Mouse (Mus musculus) kidney, adult 2 months (tissue): Measurements from ENCODE around the gene Pnmal2. TPM values are rescaled to one million over a fixed set of nuclear protein-coding genes. Genes with fewer than 3 reads are reported as not detected.

Source experiments
- DNase-seq: peaks from one replicate; pipeline ENCODE4 v3.0.0; 2021
- H3K27ac ChIP-seq: fragments of 200-500 bp; 2 replicates; pipeline ENCODE4 v1.5.1; 2012; ENCODE audit warnings: low read depth, low read length, control low read depth, inconsistent platforms; ENCODE audit not compliant: insufficient read depth
- H3K27me3 ChIP-seq: fragments of 200-500 bp; replicated peaks from 2 replicates; pipeline ENCODE4 v1.6.1; 2012; ENCODE audit warnings: mild to moderate bottlenecking, moderate library complexity, low read length, inconsistent platforms; ENCODE audit not compliant: control insufficient read depth, insufficient read depth
- H3K36me3 ChIP-seq: fragments of 200-500 bp; 2 replicates; pipeline ENCODE4 v1.6.1; 2012; ENCODE audit warnings: mild to moderate bottlenecking, moderate library complexity, low read length, inconsistent platforms; ENCODE audit not compliant: control insufficient read depth, insufficient read depth
- H3K4me1 ChIP-seq: fragments of 200-500 bp; 2 replicates; pipeline ENCODE4 v1.6.1; 2011; ENCODE audit warnings: low read length; ENCODE audit not compliant: control insufficient read depth, insufficient read depth
- H3K4me3 ChIP-seq: fragments of 200-500 bp; 2 replicates; pipeline ENCODE4 v1.5.1; 2011; ENCODE audit warnings: mild to moderate bottlenecking, low read depth, low read length, control low read depth; ENCODE audit not compliant: insufficient read depth
- CTCF ChIP-seq: fragments of 200-500 bp; conservative IDR thresholded peaks from 2 replicates; pipeline ENCODE4 v1.5.1; 2011; ENCODE audit warnings: low read depth, mild to moderate bottlenecking, control low read depth, low read length, moderate library complexity, mixed read lengths; ENCODE audit not compliant: insufficient read depth, insufficient read length
- POLR2A ChIP-seq: fragments of 200-500 bp; IDR thresholded peaks from one replicate; pipeline ENCODE4 v1.6.1; 2011; ENCODE audit warnings: low read depth, low read length, control low read depth
- WGBS: fragments of 180-500 bp; shearing (Covaris S2); methylation state at CpG from one replicate; pipeline ENCODE4 v1.1.7; 2018; 5-methylcytosine and 5-hydroxymethylcytosine counted together
- polyA plus RNA-seq: library from polyadenylated mRNA; depleted of rRNA; stranded (reverse); fragments of >200 nt; gene quantifications from 2 replicates; pipeline ENCODE4 v1.2.3, GENCODE M21; 2012

The Pnmal2 gene
- polyA plus RNA-seq, 1 experiment: 4.0 TPM

GRCm38 (mm10) chr7:16976298-16976697 lies 31.8 kb downstream of the Pnmal2 start:
- H3K4me3 ChIP-seq: no peak overlapping the region
- H3K27ac ChIP-seq: no peak overlapping the region
- no peaks in the 10 kb centered on the region for H3K36me3 ChIP-seq
- H3K27me3 ChIP-seq: no peaks in the 10 kb centered on the region
- 48% methylated on average over 8 of the region's 8 CpGs for WGBS
- TF ChIP-seq POLR2A: no peak
- TF ChIP-seq CTCF: no peak
- H3K4me1 ChIP-seq: no peaks in the 10 kb centered on the region
- DNase-seq: no peak

GRCm38 (mm10) chr7:16978173-16978572 lies 33.7 kb downstream of the Pnmal2 start:
- no peak overlapping the region for H3K4me3 ChIP-seq
- no peaks in the 10 kb centered on the region for H3K36me3 ChIP-seq
- DNase-seq: no peak
- 74% methylated on average over 6 of the region's 6 CpGs for WGBS
- H3K4me1 ChIP-seq: no peaks in the 10 kb centered on the region
- H3K27ac ChIP-seq: no peak overlapping the region
- no peaks in the 10 kb centered on the region for H3K27me3 ChIP-seq
- TF ChIP-seq CTCF: no peak
- TF ChIP-seq POLR2A: no peak

- H3K4me3 ChIP-seq: no peak overlapping the region
- H3K36me3 ChIP-seq: no peaks in the 10 kb centered on the region
- no peaks in the 10 kb centered on the region for H3K27me3 ChIP-seq
- no peak for DNase-seq
- no peaks in the 10 kb centered on the region for H3K4me1 ChIP-seq
- no peak overlapping the region for H3K27ac ChIP-seq
- TF ChIP-seq CTCF (no peak), POLR2A (no peak)
- 81% methylated on average over 3 of the region's 3 CpGs for WGBS
These were observed 34.1 kb downstream of the Pnmal2 start for GRCm38 (mm10) chr7:16978593-16978992.

- 2% methylated on average over 12 of the region's 12 CpGs for WGBS
- no peaks in the 10 kb centered on the region for H3K36me3 ChIP-seq
- no peaks in the 10 kb centered on the region for H3K4me1 ChIP-seq
- H3K27ac ChIP-seq: no peak overlapping the region
- DNase-seq: peak; percentile 10
- no peaks in the 10 kb centered on the region for H3K27me3 ChIP-seq
- peak overlapping the region; percentile 2; the same call in 1 of the 2 replicates for H3K4me3 ChIP-seq
- TF ChIP-seq POLR2A (no peak), CTCF (no peak)
These were observed 35.9 kb downstream of the Pnmal2 start for GRCm38 (mm10) chr7:16980348-16980747.

- Histone ChIP-seq H3K36me3 (no peaks in the 10 kb centered on the region), H3K4me3 (no peak within 1 kb of the TSS), H3K27me3 (no peaks in the 10 kb centered on the region), H3K4me1 (no peaks in the 10 kb centered on the region), H3K27ac (no peak within 1 kb of the TSS)
- peak; percentile 17 for DNase-seq
- 33% methylated on average over 26 of the region's 26 CpGs for WGBS
- TF ChIP-seq CTCF: no peak
- no peak for TF ChIP-seq POLR2A
These were observed 38.5 kb downstream of the Pnmal2 start, which contains the start of gene Gm42372 for GRCm38 (mm10) chr7:16982859-16983568. Gene Gm42372 (plus strand): TSS chr7:16983086.

GRCm38 (mm10) chr7:16987541-16988149 lies 43.2 kb downstream of the Pnmal2 start:
- TF ChIP-seq CTCF (no peak), POLR2A (no peak)
- Histone ChIP-seq H3K27me3 (no peaks in the 10 kb centered on the region), H3K36me3 (no peaks in the 10 kb centered on the region), H3K27ac (no peak overlapping the region), H3K4me3 (no peak overlapping the region), H3K4me1 (no peaks in the 10 kb centered on the region)
- no peak for DNase-seq
- WGBS: 35% methylated on average over 7 of the region's 7 CpGs

- H3K4me3 ChIP-seq: no peak overlapping the region
- DNase-seq: peak; percentile 39
- WGBS: 35% methylated on average over 3 of the region's 3 CpGs
- H3K4me1 ChIP-seq: no peaks in the 10 kb centered on the region
- TF ChIP-seq POLR2A: no peak
- no peak for TF ChIP-seq CTCF
- H3K36me3 ChIP-seq: no peaks in the 10 kb centered on the region
- H3K27ac ChIP-seq: no peak overlapping the region
- H3K27me3 ChIP-seq: no peaks in the 10 kb centered on the region
These were observed 43.9 kb downstream of the Pnmal2 start for GRCm38 (mm10) chr7:16988405-16988804.
